Mouse (Mus musculus) urinary bladder, postnatal 10 days (tissue): ENCODE data around the gene Gm45808.
"Not testable (repeated sequence)": the region's sequence is repeated elsewhere in the genome, so short reads cannot be mapped to it uniquely, and the experiment has no call there.

Source experiments
- DNase-seq: peaks from one replicate; pipeline ENCODE4 v3.0.0; 2022; ENCODE audit warnings: low spot score

Gm45808 gene

GRCm38 (mm10) chr7:45486761-45487415 is at the start of gene Gm45808:
Gm45808 (minus strand) TSS chr7:45486811.
- DNase-seq = no peak

DNA sequence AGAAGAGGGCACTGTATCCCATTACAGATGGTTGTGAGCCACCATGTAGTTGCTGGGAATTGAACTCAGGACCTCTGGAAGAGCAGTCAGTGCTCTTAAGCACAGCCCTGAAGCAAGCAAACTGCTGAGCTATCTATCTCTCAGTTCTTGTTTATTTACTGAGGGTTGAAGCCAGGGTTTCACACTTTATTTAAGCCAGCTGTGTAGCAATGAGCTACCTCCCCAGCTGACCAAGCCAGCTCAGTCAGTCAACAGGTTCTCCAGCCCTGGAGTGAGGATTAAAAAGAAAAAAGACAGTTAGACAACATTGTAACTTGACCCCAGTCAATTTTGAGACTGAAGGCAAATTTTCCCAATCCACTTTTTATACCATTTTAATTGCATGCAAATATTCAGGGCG is 49.1 kb upstream of the Gm45808 start:
- no peak for DNase-seq

DNA sequence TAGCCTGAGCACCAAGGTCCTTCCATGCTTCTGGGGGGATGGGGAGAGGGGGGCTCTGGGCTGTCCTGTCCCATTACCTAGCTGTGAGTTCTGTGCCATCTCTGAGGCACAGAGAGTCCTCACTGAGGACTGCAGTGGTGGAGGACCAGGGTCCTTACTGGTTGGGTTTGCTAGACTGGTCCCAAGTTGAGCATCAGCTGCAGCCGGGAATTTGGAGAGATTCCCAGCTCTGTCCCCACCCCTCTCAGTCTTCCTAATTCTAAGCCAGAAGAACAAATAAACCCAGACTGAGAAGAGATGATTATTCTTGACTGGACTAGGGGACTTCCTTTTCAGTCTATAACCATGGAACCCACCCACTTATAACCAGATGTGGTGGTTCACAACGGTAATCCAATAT is 44.0 kb upstream of the Gm45808 start:
- no peak for DNase-seq

GRCm38 (mm10) chr7:45529461-45529860 is 42.9 kb upstream of the Gm45808 start:
- DNase-seq = no peak

GRCm38 (mm10) chr7:45527169-45527568 is 40.6 kb upstream of the Gm45808 start:
- DNase-seq = not testable (repeated sequence)

DNA sequence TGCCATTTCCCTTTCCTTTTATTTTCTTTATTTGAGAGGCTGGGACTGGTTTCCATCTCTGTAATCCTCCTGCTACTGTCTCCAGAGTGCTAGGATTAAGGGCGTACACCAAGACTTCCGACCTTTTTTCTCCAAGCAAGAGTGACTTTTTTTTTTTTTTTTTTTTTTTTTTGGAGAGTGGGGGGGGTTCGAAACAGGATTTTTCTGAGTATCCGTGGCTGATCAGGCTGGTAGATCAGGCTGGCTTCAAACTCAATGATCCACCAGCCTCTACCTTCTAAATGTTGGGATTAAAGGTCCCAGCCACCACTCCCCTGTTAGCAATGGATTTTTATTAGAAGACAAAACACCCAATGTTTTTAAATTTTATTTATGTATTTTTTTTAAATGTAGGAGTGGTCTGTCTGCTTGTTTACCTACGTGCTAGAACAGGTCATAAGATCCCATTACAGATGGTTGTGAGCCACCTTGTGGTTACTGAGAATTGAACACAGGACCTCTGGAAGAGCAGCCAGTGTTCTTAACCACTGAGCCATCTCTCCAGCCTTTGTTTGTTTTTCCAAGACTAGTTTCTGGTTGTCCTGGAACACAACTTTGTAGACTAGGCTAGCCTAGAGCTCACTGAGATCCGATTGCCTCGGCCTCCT is 40.0 kb upstream of the Gm45808 start:
- no peak for DNase-seq

GRCm38 (mm10) chr7:45525809-45526473 is 39.3 kb upstream of the Gm45808 start, which contains the start of the genes Ppp1r15a and Plekha4:
Ppp1r15a (minus strand) TSS chr7:45526268.
Plekha4 (plus strand) TSS chr7:45526330.
- DNase-seq = peak; percentile 90

- DNase-seq = no peak
Measured at GRCm38 (mm10) chr7:45524841-45525621, 38.4 kb upstream of the Gm45808 start.

GRCm38 (mm10) chr7:45523678-45524170 is 37.1 kb upstream of the Gm45808 start:
- DNase-seq = no peak

DNA sequence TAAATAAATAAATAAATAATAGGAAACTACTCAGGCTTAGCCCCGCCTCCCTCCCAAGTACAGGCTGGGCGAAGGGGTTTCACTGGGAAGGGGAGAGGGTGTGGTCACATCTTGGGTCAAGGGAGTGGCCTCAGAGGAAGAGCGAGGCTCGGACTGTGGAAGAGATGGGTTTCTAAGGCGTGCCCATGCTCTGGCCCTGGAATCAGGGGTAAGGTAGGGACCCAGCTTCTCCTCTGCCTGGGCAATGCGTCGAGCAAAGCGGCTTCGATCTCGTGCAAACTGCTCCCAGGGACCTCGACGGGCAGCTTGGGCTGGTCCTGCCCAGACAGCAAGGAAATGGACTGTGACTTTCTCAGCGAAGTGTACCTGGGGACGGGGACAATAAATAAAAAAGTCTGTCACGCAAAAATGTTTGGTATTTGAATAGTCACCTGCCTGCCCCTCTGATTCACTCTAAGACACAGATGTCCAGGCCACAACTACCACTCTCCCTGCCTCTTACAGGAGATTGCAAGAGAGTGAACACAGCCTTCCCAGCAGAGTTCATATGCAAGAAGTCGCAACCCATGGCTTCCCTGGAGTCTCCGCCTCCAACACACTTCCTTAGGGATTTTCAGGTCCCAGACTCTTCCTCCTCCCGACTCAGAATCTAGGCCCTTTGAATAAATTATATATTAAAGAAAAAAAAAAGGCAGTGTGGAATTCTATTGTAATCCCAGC is 36.5 kb upstream of the Gm45808 start:
- no peak for DNase-seq

- DNase-seq = no peak
Measured at GRCm38 (mm10) chr7:45522194-45522752, 35.7 kb upstream of the Gm45808 start.

DNA sequence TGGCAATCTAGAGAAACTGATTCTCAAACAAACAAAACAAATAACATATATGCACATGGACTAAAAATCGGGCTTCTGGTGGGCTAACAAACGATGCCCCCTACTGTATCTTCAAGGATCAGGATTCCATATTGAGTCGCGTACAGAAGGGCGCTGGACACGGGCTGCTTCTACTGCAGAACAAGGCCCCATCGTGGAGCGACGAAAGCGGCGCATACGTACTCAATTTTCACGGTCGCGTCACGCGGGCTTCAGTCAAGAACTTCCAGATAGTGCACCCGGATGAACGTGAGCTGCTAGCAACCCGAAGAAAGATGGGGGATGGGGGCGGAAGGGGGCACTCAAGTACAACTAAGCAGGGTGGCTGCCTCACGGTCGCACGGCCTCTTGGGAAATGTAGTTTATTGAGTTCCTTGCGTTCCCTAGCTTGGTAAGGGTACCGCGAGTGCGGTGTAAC is 35.1 kb upstream of the Gm45808 start:
- peak; percentile 49 for DNase-seq

GRCm38 (mm10) chr7:45520605-45521004 is 34.0 kb upstream of the Gm45808 start:
- no peak for DNase-seq

- DNase-seq = no peak
Measured at GRCm38 (mm10) chr7:45519345-45520120, 32.9 kb upstream of the Gm45808 start.

DNA sequence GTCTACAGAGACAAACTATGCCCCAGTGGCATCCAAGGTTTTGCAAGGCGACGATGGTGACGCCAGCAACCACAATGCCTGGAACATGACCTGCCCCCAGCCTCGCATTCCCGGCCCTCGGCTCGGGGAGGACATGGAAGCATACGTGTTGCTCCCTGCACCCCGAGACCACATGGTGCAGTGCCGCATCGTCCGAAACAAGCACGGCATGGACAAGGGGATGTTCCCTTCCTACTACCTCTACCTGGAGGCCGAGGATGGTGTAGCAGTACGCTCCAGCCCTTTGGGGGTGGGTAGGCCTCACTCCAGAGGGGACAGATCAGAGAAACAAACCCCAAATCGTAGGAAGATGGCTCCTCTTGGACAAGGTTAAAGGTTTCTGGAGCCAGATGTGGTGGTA is 32.0 kb upstream of the Gm45808 start:
- DNase-seq = no peak

DNA sequence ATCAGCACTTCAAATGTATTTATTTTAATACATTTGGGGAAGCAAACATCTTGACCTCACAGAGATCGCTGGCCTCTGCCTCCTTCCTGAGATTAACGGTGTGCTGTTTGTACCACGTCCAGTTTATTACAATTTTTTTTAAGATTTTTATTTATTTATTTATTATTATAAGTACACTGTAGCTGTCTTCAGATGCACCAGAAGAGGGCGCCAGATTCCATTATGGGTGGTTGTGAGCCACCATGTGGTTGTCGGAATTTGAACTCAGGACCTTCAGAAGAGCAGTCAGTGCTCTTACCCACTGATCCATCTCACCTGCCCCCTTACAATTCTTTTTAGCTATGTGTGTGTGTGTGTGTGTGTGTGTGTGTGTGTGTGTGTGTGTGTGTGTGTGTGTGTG is 30.2 kb upstream of the Gm45808 start:
- not testable (repeated sequence) for DNase-seq

- no peak for DNase-seq
Measured at GRCm38 (mm10) chr7:45515436-45515835, 28.8 kb upstream of the Gm45808 start.

DNA sequence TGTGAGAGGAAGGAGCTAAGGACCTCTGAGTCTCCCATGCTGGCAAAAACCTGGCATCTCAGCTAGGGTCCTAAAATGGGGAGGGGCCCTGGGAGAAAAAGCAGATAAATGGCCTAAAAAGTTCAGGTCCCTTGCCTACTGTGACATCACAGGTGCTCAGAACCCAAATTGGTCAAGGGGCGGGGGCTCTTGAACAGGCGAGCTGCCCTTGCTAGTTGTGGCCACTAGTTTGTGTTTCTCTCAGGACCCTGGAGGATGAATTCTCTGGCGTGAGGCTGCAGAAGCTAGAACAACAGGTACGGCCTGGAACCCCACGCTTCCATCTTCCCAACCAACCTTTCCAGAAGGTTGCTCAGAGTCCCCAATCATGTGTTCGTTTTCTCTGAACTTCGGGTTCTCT is 27.8 kb upstream of the Gm45808 start:
- DNase-seq = no peak

DNA sequence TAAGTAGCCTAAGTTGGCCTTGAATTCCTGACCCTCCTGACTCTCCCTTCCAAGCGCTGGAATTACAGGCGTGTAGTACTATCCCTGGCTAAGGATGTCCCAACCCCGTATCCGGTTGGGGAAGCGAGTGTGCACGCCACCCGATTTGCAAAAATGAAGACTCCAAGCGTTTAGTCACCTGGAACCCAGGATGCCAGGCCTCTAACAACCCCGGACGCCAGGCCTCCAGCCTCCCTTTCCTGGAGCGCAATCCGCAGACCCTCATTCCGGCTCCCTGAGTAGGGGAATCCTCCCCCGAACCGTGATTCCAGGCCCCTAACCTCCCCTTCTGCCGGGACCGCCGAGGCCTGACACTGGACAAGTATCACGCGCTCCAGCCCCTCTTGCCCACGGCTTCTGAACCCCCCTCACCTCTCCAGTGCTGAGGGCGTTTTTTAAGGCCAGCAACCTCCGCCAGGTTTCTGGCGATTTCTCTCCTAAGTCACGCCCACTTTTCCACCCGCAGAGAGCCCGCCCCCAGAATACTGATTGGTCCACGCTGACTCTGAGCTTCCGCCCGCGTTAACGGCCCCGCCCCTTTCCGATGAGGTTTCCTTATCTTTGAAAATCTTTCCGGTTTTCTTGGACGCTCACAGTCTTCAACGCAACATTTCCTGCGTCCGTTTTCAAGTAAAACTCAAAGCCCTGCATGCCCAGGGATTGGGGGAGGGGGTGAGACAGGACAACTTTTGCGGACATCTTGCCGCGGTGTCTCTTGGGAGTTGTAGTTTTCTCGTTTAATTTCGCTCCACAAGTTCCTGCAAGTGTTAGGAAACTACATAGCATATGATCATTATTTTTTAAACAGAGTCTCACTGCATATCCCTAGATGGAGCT is 23.5 kb upstream of the Gm45808 start, which contains the start of gene Nucb1:
TSS of gene Nucb1 (minus strand) at position 495 of the 876 bp plus-strand sequence.
- peak; percentile 56 for DNase-seq
